Mouse (Mus musculus): ENCODE measurements around the gene Nek4. TPM values are rescaled to one million over a fixed set of nuclear protein-coding genes. Genes with fewer than 3 reads are reported as not detected.

Gene Nek4
- polyA plus RNA-seq (2017; shearing (Covaris generic)) = 1 to 10 TPM; 4.6 to 6.6 TPM

GRCm38 (mm10) chr14:30951154-30951825, at the start of gene Nek4:
Gene Nek4, plus strand, starts transcription at chr14:30951377.
- peak; percentile 98 for ATAC-seq

- no peak for ATAC-seq
Observed at GRCm38 (mm10) chr14:30902628-30903027, 48.5 kb upstream of the Nek4 start.

- no peak for ATAC-seq
Observed at GRCm38 (mm10) chr14:30903036-30903435, 48.1 kb upstream of the Nek4 start.

GRCm38 (mm10) chr14:30904307-30904706, 46.9 kb upstream of the Nek4 start:
- no peak for ATAC-seq

- no peak for ATAC-seq
Observed at GRCm38 (mm10) chr14:30906001-30906400, 45.2 kb upstream of the Nek4 start.

GRCm38 (mm10) chr14:30907814-30908265, 43.3 kb upstream of the Nek4 start:
- no peak for ATAC-seq

DNA sequence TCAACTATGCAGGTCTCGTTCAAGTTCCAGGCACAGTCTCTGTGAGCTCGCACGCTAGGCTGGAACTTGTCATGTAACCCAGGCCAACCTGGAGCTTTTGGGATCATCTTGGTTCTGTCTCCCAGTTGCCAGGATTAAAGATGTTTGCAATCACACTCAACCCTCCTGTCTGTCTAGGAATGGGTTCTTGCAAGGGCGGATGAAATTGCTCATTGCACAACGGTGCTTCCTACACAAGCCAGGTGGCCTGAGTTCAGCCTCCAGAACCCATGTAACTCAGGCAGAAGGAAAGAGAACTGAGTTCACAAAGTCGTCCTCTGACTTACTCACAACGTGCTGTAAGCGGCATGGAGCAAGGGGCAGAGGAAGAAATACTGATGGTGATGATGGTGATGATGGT, 40.0 kb upstream of the Nek4 start:
- no peak for ATAC-seq

DNA sequence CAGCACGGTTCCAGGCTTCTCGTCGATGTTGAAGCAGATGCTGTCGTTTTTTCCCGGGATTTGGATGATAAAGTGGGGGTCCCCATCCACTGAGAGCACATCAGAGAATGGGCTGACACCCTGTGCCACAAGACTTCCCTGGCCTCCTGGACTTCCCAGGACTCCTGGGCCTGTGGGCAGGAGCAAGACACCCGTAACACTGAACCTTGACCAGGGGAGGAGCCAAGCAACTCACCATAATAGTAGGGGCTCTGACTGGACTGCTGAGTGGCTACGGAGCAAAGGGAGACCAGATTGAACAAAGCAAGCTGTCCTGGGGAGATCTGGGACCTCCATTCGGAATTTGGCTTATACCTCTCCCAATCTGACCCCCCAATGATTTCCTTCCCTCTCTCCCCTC, 38.5 kb upstream of the Nek4 start:
- ATAC-seq = no peak

DNA sequence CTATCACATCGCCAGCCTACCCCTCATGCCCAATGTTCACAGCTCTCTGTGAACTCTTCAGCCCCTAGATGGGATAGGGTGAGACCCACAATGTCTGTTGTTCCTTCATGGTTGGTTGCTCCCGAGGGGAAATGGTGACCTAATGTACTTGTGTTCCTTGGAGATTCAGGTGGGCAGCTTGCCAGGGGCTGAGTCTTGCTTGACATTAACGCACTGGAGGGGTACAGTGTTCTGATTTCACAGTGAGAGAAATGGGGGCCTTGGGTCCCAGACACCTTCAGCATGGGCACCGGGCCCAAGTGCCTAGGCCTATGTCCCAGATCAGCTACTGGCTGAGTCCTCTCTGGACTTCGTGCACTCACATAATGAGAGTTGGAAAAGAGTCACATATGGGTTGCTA, 37.8 kb upstream of the Nek4 start:
- no peak for ATAC-seq

DNA sequence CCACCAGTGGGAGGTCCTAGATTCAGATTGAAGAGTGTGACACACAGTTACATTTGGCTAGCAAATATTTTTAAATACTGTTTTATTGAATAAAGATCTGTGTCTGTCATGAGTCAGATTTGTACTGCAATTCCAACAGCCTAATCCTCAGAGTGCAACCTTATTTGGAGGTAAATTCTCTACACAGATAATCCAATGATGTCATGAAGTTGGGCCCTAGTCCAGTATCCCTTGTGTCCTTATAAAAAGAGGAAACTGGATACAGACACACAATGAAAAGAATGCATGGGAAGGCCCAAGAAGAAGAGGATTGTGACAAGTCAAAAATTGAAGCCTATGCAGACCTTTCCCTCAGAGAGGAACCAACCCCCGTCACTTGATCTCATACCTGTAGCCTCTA, 34.7 kb upstream of the Nek4 start:
- ATAC-seq = no peak

- ATAC-seq = no peak
Observed at GRCm38 (mm10) chr14:30922053-30922670, 29.0 kb upstream of the Nek4 start.

DNA sequence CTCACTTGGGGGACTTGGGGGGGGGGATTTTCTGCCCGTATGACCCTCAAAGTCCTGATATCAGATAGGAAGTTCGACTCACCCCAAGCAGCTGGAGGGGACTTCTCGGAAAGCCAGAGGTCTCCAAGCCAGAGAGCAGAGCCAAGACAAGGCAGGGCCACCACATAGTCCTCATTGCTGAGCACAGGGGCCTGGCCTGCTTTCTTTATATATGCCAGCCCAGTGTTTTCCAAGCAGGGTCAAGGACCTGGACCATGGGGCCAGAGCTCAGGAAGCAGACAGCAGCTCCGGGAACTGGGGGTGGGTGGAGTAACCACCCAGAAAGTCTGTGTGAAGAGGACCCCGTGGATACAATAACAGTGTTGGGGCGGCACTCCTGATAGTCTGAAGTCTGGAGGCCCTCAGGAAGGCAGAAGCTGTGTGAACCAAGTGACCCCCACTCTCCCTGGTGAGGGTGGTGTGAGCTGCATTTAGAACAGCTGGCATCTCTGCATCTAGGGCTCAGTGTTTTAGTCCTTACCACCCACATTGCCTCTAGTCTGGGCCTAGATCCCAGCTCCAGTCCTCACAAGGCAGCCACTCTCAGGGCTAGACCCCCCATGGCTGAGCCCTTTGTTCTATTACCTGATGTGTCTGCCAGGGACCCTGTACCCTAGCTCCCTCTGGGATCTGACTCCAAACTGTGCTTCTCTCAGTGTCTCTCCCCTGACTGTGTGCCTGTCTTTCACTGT, 27.6 kb upstream of the Nek4 start, which contains the start of gene Itih3:
Gene Itih3 (minus strand): TSS at position 386 of the 731 bp plus-strand sequence.
- ATAC-seq = no peak

- ATAC-seq = no peak
Observed at GRCm38 (mm10) chr14:30925492-30925891, 25.7 kb upstream of the Nek4 start.

DNA sequence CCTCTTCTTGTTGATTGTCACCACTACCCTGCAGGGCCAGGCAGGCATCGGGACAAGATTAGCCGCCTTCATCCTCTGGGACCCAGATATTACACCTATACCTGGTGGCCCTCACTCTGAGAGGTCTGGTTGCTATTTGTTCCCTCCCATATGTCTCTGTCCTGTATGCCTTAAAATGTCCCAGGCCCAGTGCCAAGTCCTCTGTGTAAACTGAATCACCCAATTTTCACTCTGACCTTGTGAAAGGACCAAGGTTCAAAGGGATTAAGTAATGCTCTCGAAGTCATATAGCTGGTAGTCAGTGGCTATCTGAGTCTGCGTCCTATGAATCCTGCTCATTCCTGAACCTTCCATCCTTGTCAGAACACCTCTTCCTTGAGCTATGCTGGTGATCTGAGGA, 20.8 kb upstream of the Nek4 start:
- ATAC-seq = no peak

- no peak for ATAC-seq
Observed at GRCm38 (mm10) chr14:30933351-30933750, 17.8 kb upstream of the Nek4 start.

GRCm38 (mm10) chr14:30942254-30942653, 8.9 kb upstream of the Nek4 start:
- ATAC-seq = no peak

GRCm38 (mm10) chr14:30943038-30943437, 8.1 kb upstream of the Nek4 start, which contains the start of gene Itih1:
Gene Itih1, minus strand, starts transcription at chr14:30943289.
- ATAC-seq = no peak

DNA sequence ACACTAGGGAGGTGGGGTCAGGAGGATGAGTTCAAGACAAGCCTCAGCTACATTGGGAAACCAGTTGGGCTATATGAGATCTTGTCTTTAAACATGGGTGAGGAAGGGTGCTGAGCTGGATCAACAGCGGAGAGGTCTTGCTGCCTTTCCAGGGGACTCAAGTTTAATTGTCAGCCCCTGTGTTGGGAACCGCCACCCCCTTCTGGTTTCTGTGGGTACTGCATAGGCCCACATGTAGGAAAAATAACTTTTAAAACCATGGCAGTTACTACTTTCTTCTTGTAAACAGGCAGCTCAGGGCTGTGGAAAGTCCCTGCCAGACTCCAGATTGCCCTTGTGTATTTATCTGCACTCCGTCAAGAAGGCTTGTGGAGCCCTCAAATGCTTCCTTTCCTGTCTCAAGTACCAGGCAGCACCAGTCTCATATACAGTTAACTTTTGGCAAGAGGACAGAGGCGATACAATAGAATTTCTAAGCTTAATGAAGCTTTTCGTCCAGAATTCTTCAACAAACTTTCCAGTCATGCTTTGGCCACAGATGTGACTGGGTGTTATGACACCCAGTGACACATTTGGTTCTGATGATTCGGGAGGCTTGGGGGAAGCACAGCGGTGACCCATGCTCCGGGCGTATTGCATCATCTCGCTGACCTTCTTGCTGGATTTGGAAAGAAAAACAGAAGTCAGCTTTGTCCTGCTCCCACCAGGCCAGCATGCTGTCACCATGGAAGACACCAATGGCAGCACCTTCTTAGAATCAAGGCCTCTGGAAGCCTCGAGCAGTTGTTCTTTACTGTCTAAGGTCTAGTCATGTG, 7.1 kb upstream of the Nek4 start:
- ATAC-seq = peak; percentile 40

- no peak for ATAC-seq
Observed at GRCm38 (mm10) chr14:30944745-30945144, 6.4 kb upstream of the Nek4 start.

DNA sequence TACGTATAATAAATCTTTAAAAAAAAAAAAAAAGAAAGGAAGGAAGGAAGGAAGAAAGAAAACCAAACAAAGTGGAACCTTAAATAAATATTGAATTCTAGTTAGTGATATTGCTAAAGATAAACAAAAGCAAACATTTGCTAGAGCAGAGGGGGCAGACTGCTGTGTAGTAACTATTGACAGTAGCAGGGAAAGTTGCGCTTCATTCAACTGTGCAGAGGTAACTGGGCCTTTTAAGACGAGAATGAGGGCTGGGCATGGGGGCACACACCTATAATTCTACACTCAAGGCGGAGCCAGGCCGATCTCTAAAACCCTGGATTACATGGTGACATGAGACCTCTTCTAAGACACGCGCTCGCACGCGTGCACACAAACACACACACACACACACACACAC, 1.2 kb upstream of the Nek4 start:
- ATAC-seq = no peak

- ATAC-seq = no peak
Observed at GRCm38 (mm10) chr14:30958517-30958916, 7.3 kb downstream of the Nek4 start.

- no peak for ATAC-seq
Observed at GRCm38 (mm10) chr14:30959031-30959430, 7.9 kb downstream of the Nek4 start.

DNA sequence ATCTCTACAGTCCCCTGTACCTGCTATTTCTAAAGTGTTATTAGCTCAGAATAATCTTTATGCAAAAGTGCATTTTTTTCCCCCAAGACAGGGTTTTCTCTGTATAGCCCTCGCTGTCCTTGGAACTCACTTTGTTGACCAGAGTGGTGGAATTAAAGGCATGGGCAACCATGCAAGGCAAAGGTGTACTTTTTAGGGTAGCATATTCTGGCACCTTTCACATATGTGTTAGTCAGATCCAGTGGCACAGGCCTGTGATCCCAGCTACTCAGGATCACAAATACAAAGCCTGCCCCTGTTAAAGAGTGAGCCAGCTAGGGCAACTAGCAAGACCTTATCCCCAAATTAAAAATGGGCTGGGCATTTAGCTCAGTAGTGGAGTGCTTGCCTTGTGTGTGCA, 9.2 kb downstream of the Nek4 start:
- ATAC-seq = no peak
